Mouse (Mus musculus) erythroid progenitor cell, adult 5-6 weeks (primary cell): ENCODE measurements around the gene Cd59a. TPM values are rescaled to one million over a fixed set of nuclear protein-coding genes. Genes with fewer than 3 reads are reported as not detected.
A peak's percentile ranks its signal among the peaks of the same experiment; 100 is the strongest.

Experiments
- ATAC-seq: replicated peaks from 2 replicates; pipeline ENCODE4 v1.8.0; 2016; ENCODE audit warnings: moderate number of reproducible peaks, mild to moderate bottlenecking, moderate TSS enrichment, inconsistent platforms; ENCODE audit not compliant: poor library complexity, low FRiP score, severe bottlenecking
- total RNA-seq, 2 experiments: library from RNA; stranded (forward) in 1 of 2; stranded (reverse) in 1 of 2; fragments of 150-400 nt in 1 of 2; fragments of 186-747, 209-891 nt in 1 of 2; gene quantifications; 2 replicates each; pipeline versions ENCODE4 v1.2.3 to v1.2.4; 2015 to 2017; ENCODE audit warnings: low replicate concordance in 2 of 2

Cd59a gene
- total RNA-seq, 2 experiments from 2014 or later = 38.4 to 52.0 TPM

- ATAC-seq = no peak
Observed at GRCm38 (mm10) chr2:104133042-104133810, 37.6 kb downstream of the Cd59a start.

GRCm38 (mm10) chr2:104134150-104135056 is 38.8 kb downstream of the Cd59a start:
- peak; percentile 33; the same call in 1 of the 2 replicates for ATAC-seq

DNA sequence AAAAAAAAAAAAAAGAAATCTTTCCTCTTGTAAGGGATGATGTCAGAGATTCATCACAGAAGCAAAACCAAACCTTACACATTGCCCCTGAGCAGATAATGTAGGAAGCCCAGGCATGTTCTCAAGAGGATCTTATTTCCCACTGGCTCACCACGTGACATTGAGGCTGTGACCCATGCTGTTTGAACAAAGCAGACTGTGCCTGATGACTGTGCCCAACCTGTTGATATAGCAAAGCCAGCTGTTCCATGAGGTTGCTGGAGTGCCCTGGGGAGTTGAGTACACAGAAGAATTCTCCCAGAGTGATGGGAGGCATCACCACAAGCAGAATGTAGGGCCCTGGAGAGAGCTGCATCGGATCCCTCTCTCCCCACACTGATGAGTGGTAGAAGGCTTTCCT is 40.3 kb downstream of the Cd59a start:
- ATAC-seq = no peak

DNA sequence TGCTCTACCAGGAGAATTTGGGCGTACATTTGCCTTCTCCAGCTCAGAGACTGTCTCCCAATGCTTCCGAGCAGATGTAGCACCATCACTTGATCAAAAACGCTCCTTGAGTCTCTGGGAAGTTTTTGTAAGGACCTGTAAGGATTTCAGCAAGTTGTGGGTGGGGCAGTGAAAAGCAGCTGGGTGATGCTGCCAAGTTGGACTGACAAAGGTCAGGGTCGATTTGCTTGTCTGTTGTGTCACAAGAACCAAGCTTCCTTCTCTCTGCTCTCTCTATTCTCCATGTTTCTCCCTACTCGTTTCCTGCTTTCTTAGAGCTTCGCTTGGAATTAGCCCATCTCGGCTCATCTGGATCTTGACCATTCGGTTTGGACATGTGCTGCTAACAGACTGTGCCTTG is 46.5 kb downstream of the Cd59a start:
- no peak for ATAC-seq

DNA sequence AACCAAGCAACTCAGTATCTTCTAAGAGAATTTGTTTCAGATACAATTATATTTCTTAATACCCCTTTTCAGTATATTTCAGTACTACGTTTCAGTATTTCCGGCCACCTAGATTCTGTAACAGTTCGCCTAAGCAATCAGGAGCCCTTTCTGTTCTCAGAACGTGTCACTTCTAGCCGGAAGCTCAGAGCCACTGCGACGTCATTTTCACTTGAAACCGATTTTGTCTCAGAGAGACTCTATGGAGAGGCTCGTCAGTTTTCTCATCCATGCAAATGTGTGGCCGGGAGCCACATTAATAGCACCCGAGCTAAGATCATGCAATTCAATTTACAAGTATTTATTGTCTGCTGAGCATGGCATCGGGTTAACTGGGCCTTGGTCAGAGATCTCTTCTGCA is 48.4 kb downstream of the Cd59a start:
- ATAC-seq = no peak

DNA sequence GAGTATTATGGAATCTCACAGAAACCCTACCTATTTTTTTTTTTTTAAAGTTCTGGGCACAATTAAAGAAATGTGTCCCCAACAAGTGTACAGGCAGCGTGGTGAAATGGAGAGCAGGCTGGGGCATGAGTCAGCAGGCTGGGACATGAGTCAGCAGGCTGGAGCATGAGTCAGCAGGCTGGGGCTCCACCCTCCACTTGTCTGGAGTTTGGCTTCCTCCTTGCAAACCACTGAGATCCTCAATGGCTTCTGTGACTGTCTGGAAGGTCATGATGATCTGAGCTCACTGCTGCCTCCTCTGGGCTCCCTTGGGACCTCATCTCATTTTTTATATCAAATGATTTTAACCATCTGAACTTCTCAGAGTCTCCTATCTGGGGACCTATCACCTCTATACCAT is 50.4 kb downstream of the Cd59a start:
- peak; percentile 88 for ATAC-seq

DNA sequence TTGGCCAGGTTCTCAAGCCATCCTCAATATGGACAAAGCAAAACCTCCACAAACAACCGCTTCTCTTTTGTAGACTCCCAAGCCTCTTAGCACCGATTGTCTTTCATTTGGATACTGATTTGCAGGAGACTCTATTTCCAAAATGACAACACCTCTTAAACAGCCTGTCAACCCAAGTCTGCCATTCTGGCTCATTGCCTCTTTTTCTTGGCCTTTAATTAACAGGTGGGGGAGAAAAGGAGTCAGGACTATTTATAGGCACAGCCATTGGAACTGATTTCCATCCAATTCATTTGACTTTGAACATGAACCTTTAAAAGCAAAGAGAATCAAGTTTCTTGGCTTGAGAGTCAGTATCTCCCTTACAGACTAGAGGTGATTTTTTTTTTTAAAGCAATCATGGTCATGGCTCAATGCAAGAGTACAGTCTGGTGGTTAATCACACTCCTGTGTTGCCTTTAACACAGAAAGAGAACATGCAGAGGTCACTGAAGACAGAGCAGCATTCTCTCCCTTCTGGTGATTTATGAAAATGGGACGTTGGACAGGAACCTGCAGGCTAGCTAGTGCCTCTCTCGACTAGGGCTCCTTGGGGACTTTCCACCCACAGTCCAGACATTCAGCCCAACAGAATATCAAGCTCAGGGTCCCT is 52.4 kb downstream of the Cd59a start:
- no peak for ATAC-seq

GRCm38 (mm10) chr2:104150608-104151397 is 55.2 kb downstream of the Cd59a start:
- ATAC-seq = no peak

DNA sequence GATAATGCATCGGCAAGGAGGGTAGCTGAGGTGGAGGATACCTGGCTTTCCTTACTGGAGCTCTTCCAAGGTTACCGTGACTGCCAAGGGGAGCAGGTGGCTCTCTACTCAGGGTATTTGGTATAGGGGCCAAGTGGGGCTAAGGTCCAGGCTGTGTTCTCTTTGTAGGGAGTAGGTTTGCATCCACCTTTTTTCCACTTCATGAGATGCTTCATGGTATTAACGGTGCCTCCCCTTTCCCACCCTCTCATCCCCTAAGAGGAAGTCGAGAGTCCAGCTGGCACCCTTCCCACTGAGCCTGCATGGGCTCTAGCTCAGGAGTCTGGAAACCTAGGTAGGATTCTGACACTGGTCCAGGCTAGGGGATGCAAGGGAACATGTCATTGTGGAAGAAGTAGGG is 57.7 kb downstream of the Cd59a start:
- no peak for ATAC-seq

GRCm38 (mm10) chr2:104153876-104154275 is 58.3 kb downstream of the Cd59a start:
- ATAC-seq = no peak

- no peak for ATAC-seq
Observed at GRCm38 (mm10) chr2:104157831-104158230, 62.2 kb downstream of the Cd59a start.

- no peak for ATAC-seq
Observed at GRCm38 (mm10) chr2:104163418-104163817, 67.8 kb downstream of the Cd59a start.

DNA sequence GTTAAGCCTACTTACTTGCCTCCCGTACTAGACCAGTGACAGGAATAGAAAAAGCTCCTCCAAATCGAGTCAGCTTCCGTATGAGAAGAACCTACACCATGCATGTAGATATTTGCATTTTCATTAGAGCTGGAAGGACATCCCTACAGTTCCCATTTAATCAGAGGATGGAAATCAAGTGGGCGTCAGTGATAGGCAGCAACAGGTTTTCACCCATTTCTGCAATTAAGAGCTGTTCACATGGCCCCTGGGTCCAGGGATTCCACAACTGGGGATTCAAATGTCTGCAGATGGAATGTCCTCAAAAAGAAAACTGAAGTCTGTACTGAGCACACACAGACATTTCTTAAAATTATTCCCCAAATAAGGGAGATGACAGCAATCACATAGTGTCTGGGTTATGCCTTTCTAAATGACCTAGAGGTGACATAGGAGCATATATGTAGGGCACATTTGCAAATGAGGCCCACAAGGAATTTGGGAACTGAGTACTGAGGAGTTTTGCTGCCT is 68.4 kb downstream of the Cd59a start:
- ATAC-seq = no peak

Other genes with a start within 250 kb of the Cd59a start
- 633 and 653 TPM in 2 replicates for gene Lmo2, start 137.8 kb upstream of the Cd59a start, total RNA-seq (2015; ENCODE audit: low replicate concordance)
- gene Lmo2, start 137.8 kb upstream of the Cd59a start, total RNA-seq (2017; ENCODE audit: low replicate concordance) = 362 and 409 TPM in 2 replicates
- 84.3 and 95.2 TPM in 2 replicates for gene Fbxo3, start 68.1 kb upstream of the Cd59a start, total RNA-seq (2015; ENCODE audit: low replicate concordance)
- gene Fbxo3, start 68.1 kb upstream of the Cd59a start, total RNA-seq (2017; ENCODE audit: low replicate concordance) = 96.8 and 101 TPM in 2 replicates
- gene 4931422A03Rik, start 67.4 kb upstream of the Cd59a start, total RNA-seq (2015; ENCODE audit: low replicate concordance) = 5.8 TPM in 1 of 2 replicates, not detected in the other
- not detected in 2 replicates for gene 4931422A03Rik, start 67.4 kb upstream of the Cd59a start, total RNA-seq (2017; ENCODE audit: low replicate concordance)
- 0.84 and 4.7 TPM in 2 replicates for gene Gm10912, start 30.0 kb upstream of the Cd59a start, total RNA-seq (2015; ENCODE audit: low replicate concordance)
- gene Gm10912, start 30.0 kb upstream of the Cd59a start, total RNA-seq (2017; ENCODE audit: low replicate concordance) = 2.1 TPM in 1 of 2 replicates, not detected in the other
- gene Gm10799, start 27.3 kb upstream of the Cd59a start, total RNA-seq (2015; ENCODE audit: low replicate concordance) = not detected in 2 replicates
- gene Gm10799, start 27.3 kb upstream of the Cd59a start, total RNA-seq (2017; ENCODE audit: low replicate concordance) = not detected in 2 replicates
- 18.4 and 42.8 TPM in 2 replicates for gene Cd59b, start 26.0 kb upstream of the Cd59a start, total RNA-seq (2015; ENCODE audit: low replicate concordance)
- gene Cd59b, start 26.0 kb upstream of the Cd59a start, total RNA-seq (2017; ENCODE audit: low replicate concordance) = 15.4 and 29.4 TPM in 2 replicates
- gene A930018P22Rik, start 27.0 kb downstream of the Cd59a start, total RNA-seq (2015; ENCODE audit: low replicate concordance) = 1.7 TPM in 1 of 2 replicates, not detected in the other
- not detected in 2 replicates for gene A930018P22Rik, start 27.0 kb downstream of the Cd59a start, total RNA-seq (2017; ENCODE audit: low replicate concordance)